Mouse (Mus musculus): ENCODE measurements around the gene Stra6. TPM values are rescaled to one million over a fixed set of nuclear protein-coding genes. Genes with fewer than 3 reads are reported as not detected.

The Stra6 gene
- polyA plus RNA-seq, 1 experiment: not detected

DNA sequence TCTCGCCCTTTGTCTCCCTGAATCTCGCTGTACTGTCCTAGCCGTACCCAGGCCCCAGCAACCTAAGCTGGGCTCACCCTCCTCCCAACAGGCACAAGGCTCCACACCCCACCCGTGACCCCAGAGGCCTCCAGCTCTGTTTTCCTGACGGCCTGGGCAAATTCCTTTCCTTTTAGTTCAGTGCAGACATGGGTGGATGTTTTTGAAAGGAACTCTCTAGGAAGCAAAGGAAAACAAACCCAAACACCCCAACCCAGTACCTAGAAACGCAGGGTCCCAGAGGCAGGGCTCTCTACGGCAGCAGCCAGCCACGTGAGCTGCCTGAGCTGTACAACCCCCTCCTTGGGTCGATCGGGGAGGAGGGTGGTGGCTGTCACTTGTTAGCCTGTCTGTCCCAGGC lies 21.2 kb upstream of the Stra6 start:
- TF ChIP-seq GATA1 (IDR thresholded peaks at IDR 0.05; ENCODE audit: low read length): no peak

DNA sequence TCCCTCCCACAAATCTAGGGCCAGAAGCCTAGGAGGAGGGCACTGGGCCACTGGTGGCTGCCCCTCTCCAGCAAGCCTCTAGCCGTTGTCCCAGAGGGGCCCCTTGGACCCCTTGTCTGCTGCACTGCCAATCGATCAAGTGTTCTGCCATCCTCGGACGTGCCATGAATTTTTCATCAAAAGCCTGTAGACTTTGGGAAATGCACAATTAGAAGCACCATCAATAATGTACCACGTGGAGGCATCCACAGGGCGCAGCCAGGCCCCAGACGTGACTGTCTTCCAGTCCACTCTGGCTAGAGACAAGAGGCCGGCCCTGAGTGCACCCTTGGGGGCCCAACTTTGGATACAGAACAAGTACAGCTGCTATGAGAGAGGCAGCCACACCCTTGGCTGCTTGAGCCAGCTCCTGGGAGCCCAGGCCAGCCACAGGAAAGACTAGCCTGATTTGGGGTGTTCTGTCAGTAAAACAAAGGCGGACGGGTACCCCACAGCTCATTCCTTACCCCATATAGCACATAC lies 20.0 kb upstream of the Stra6 start:
- TF ChIP-seq GATA1 (IDR thresholded peaks at IDR 0.05; ENCODE audit: low read length): no peak

DNA sequence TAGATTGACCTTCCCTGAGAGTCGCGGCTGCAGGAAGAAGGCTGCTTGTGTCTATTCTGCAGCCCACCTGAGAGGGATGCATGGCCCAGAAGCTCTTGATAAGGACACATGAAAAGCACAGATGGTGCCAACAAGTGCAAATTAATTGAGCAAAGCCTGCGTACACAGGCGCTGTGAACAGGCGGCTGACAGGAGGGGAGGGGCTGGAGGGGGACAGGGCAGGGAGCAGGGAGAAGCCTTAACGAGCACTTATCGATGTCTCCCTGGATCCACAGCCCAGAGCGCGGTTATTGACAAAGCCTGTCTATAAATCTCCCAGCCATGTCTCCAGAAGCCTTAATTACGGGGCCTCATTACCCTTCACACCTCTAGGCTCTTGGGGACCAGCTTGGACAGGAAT lies 18.8 kb upstream of the Stra6 start:
- no peak for TF ChIP-seq GATA1 (IDR thresholded peaks at IDR 0.05; ENCODE audit: low read length)

DNA sequence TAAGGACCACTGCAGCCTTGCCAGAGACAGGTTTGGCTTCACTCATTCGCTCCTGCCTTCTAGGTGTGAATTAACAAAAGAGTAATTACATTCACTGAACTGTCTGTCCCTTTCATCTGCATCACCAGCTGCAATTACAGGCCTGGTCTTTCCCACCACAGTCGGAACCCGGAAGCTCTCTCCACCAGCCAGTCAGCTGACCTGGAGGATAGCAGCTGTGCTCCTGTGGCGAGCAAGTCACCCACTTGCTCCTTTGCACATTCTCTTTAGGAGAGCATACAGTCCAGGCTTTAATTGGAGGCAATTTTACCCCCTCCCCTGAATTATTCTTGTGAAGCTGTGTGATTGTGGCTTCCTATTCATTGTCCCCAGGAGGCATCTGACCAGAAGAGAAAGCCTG lies 17.9 kb upstream of the Stra6 start:
- no peak for TF ChIP-seq GATA1 (IDR thresholded peaks at IDR 0.05; ENCODE audit: low read length)

DNA sequence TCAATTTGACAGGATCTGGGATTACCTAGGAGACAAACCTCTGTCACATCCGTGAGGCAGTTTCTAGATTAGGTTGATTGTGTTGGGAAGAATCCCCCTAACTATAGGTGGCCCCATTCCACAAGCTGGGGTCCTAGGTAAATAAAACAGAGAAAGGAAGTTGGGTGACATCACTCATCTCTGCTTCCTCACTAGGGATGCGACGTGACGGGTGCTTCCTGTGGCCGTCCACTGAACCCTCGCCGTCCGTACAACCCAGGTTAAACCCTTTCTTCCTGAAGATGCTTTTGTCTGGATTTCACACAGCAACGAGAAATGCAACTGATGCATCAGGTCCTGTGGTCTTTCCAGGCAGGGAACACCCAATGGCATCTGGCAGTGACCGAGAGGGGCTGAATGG lies 16.5 kb upstream of the Stra6 start:
- no peak for TF ChIP-seq GATA1 (IDR thresholded peaks at IDR 0.05; ENCODE audit: low read length)

DNA sequence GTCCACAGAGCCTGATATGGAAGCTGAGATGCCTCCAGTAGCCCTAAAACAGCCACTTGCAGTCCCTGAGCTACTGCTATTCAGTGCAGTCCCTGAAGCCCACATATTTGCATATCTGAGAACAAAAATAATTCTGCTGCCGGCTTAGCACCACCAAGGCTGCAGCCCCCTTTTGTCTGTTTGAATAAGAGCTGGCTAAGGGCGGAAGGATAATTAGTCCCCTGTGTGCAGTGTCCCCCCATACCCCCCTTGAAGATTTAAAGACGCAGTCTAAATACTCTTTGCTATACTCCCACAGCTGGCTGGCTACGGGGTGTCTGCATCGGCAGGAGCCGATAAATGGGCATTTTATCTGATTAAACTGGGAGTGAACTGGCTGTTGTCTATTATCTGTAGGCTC lies 15.0 kb upstream of the Stra6 start:
- no peak for TF ChIP-seq GATA1 (IDR thresholded peaks at IDR 0.05; ENCODE audit: low read length)

DNA sequence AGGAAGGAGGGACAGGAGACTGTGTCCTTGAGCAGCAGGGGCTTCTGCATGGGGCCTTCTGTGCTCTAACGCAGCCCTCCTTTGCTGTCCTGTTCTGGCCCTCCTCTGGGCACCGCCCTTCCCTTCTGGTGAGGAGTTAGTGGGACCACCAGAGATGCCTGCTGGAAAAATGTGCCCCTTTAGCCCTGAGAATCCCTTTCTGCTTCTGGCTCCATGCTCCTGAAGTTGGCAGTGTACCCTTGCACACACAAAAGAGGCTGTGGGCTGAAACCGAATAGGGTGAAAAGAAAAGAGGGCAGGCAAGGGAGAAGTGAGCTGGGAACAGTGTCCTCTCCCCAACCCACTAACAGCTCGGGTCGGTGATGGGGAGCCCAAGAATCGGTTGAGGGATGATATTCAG lies 14.4 kb upstream of the Stra6 start:
- TF ChIP-seq GATA1 (IDR thresholded peaks at IDR 0.05; ENCODE audit: low read length): no peak

DNA sequence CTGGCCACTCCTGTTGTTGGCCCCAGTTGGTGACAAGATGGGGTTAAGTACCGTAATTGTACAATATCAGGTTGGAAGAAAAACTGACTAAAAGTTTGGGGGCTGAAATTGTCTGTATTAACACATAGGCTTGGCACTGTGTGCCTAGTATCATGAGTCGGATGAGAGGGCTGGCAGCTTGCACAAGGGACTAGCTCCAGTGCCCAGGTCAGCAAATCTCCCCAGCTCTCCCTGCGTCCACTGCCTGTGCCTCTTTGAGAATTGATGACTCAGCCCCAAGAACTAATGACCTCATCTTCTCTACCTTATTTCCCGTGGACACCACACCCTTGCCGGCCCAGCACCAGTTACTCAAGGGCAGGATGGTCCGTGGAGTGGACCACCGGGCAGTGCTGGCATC lies 13.7 kb upstream of the Stra6 start:
- no peak for TF ChIP-seq GATA1 (IDR thresholded peaks at IDR 0.05; ENCODE audit: low read length)

DNA sequence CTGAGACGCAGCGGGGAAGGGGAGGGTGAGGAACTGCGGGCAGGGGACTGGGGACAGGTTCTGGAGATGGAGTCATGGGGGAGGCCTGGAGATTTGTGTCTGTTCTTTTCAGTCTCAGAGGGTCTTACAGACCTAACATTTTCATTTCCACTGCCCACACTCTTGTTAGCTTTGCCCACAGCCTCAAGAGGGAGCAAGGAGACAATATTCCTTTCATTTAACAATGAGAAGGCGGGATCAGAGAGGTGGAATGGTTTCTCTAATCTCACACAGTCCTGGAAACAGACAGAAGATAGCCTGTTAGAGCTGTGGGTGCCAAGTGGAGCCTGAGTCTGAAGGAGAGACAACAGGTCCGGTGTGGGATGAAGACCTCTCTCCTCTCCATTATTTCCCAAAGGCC lies 11.7 kb upstream of the Stra6 start:
- TF ChIP-seq GATA1 (IDR thresholded peaks at IDR 0.05; ENCODE audit: low read length): no peak

DNA sequence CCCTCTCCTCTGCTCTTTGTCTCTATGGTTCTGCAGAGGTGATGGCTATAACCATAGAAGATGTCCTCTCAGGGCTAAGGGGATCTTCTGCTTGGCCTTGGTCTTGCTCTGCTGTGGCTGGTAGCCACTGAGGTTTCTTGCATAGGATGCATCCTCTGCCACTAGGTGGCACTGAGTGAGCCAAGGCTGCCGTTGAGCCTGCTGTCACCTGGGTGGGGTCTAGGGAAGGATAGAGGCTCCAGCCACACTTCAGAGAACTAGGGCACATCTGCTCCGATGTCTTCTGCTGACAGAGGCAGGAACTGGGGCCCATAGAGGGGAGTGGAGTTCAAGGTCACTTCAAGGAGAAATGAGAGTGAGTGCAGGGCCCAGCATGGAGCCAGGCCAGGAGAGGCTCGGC lies 10.5 kb upstream of the Stra6 start:
- TF ChIP-seq GATA1 (IDR thresholded peaks at IDR 0.05; ENCODE audit: low read length): no peak

DNA sequence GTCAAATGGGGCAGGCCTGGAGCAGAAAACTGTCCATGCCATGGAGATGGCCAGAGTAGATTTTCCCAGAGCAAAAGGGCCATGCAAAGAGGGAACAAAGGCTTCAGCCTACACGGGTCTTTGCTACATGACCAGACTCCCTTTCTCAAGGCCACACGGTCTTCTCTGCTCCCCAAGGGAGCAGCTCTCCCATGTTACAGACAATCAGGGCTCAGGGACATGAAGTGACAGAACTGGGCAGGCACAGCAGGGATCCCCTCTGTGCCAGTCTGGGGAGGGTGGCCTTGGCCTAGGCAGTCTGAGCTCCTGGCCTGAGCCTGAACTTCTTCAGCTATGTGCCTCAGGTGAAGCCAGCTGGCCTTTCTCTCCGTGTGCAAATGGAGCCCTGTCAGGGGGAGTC lies 10.0 kb upstream of the Stra6 start:
- TF ChIP-seq GATA1 (IDR thresholded peaks at IDR 0.05; ENCODE audit: low read length): no peak

DNA sequence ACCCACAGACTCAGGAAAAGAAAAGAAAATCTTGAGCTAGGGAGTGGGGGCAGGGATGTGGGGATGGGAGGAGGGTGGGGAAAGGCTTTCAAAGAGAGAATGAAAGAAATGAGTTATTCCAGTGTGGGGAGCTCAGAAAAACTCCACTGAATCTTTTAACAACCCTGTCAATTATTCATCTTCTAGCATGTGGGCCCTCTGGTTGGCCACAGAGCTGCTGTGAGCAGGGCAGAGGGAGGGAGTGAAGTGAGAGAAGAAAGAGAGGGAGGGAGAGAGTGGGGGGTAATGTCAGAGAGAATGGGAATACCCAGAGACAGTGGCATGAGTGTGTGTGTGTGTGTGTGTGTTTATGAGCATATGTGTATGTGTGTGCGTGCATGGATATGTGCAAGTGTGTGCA lies 9.6 kb upstream of the Stra6 start:
- TF ChIP-seq GATA1 (IDR thresholded peaks at IDR 0.05; ENCODE audit: low read length): no peak

DNA sequence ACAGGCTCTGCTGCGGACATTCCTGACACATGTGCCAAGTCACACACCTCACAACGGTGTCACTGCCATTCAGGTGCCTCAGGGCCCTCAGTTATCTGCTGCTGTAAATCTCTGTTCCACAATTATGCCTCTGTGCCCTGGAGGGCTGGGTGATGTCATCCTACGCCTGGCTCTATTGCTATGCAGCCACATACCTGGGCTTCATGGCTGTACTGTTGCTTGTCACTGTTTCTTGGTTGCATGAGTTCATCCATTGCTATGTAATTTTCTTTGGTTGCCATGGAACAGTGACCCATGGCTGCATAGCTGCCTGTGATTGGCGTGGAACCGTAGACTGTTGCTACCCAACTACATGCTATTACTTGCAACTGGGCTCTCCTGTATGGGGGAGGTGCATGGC lies 7.9 kb upstream of the Stra6 start:
- no peak for TF ChIP-seq GATA1 (IDR thresholded peaks at IDR 0.05; ENCODE audit: low read length)

DNA sequence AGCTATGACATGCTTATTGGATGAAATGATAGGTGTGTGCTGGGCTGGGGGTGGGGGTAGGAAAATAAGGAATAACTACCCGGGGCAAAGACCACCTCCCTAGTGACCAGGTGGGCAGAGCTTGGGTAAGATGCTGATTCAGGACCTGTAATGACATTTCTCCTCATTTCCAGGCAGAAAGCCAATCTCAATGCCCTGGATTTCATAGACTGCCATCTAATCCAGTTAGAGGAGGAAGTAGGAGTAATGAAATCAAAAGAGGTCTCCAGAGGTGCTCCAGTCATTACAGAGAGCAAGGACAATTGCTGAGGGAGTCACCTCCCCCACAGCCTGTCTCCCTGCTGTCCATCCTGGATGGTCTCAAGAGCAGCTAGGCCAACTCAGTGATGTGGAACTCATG lies 3.7 kb upstream of the Stra6 start:
- TF ChIP-seq GATA1 (IDR thresholded peaks at IDR 0.05; ENCODE audit: low read length): no peak

DNA sequence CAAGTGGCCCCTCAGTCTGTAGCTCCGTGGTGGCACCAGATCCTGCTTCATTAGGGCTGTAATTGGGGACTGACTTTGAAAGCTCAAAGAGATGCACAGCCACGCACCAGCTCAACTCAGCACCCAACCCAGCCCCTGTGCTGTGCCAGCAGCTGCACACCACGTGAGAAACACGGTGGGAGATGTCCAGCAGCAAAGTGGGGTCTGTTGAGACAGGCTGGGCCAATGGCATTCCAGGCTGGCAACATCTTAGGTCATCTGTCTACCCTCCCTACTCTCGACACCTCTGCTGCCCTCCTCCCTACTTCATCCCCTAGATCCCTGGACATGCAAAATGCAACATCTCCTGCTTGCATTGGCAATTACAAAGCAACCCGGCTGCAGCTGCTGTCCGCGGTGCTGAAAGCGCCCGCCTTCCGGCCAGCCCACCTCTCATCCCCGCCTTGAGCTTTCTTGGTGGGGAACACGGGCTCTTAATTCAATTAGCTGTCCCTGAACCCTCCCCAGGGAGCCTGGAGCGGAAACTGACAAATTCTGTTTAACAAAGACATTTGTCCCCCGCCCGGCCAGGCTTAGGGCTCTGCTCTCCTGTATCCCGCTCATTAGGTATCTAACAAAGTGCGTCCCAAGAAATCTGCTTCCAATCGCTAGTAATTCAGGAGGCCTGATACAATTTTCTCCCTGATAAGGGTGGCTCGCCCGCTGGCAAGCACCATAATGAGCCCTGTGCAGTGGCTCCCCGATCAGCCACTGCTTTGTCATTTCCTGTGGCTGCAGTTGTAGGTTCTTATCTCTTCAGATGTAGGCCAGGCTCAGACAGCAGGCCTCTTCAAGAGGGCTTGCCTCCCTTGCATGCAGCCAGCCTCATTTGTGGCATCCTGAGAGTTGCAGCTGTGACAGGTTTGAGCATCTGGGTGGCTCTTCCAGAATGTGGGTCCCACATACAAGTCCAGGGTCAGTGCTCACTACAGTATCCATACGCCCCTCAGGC lies 2.6 kb upstream of the Stra6 start:
- no peak for TF ChIP-seq GATA1 (IDR thresholded peaks at IDR 0.05; ENCODE audit: low read length)

DNA sequence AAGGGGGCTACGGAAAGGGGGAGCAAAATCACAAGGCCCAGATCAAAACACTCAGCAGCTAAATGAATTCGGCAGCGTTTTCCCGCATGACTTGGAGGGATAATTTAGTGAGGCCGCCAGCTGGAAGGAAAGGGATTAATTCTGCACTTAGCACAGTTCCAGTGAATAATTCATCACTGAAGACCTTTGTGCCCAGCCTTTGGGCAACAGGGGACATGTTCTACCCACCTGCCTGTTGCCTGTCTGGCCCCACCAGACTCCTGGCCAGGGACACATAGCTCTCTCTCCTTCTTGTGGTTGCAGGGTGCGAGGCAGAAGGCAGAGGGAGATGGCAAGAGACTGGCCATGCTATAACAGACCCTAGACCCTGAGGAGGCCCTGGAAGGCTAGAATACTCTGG lies 1.9 kb downstream of the Stra6 start:
- no peak for TF ChIP-seq GATA1 (IDR thresholded peaks at IDR 0.05; ENCODE audit: low read length)
